Mouse (Mus musculus): ENCODE data around the gene Fra10ac1. TPM values are rescaled to one million over a fixed set of nuclear protein-coding genes. Genes with fewer than 3 reads are reported as not detected.

Fra10ac1 gene
- polyA plus RNA-seq (2015; fragmentation: Illumina TruSeq; extraction: RNeasy Lipid Tissue Mini Kit (QIAGEN cat#74804); ENCODE audit: insufficient read depth, low replicate concordance): 42.4 TPM

DNA sequence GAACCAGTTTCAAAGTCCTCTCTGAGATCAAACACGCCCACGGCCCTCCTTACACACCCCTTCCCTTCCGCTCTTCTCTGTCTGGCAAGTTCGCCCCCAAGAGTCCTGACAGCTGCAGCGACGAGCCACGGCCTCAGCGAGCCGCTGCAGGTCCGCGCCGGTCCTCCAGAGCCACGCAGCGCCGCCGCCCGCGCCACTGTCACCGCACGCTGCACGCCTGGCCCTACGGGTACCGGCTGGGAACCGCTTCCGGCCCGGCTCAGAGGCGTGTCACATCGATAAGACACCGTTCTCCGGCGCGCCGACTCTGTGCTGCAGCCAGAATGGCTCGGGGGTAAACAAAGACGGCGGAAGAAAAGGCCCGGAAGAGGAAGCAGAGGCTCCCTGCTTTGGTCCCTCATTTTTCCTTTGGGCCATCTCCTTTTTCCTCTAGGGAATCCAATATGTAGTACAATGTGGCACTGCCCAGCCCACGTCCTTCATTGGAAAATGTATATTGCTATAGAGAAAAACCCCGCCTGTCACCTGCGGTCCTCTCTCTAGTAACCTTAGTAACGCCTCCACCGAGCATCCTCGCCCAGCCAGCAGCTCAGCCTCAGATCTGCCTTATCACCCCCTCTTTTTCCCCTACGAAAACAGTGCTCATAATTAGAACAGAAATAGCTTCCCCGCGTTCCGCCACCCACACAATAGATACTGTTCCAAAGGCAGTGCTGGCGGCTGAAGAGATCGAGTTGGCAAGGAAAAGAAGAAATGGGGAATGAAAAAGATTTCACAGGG is at the start of gene Fra10ac1:
Gene Fra10ac1, minus strand, starts transcription at position 252 of the 780 bp plus-strand sequence.

DNA sequence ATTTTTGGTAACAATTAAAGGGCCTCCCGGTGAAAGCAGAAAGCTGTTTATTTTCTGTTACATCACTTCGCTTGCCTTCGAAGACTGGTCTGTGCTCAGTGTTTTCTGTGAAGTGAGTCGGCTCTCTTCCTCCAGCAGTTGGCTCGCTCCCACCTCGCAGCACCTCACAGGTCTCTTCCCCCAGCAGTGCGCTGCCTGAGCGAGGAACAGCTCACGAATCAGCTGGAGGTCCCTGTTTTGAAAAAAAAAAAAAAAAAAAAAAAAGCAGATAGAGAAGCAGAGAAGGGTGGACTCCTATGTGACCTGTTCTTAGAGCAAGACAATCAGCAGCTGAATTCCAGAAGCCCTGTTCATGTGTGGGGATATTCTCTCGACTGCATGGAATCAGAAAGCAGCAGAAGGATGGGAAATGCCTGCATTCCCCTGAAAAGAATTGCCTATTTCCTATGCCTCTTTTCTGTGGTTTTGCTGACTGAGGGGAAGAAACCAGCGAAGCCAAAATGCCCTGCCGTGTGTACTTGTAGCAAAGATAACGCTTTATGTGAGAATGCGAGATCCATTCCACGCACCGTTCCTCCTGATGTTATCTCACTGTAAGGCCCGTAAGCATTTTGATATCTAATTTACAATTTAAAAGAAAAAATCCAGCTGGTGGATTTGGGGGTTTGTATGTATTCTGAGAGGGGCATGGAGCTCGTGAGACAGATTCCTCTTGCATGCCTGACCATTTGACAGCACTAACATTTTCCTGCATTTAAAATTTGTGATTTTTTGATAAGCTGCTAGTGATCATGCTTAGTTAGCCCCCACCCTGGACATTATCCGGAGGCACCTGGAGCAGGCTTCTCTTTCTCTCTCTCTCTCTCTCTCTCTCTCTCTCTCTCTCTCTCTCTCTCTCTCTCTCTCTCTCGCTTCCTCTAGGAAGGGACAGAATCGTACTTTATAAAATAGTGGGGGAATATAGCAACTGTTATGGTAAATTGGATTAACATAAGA is 40.8 kb upstream of the Fra10ac1 start, which contains the start of gene Lgi1:
Gene Lgi1, plus strand, starts transcription at position 32 of the 996 bp plus-strand sequence.

Other genes starting within 250 kb of the Fra10ac1 start
- 44.4 TPM for gene Myof, start 180.6 kb downstream of the Fra10ac1 start, polyA plus RNA-seq (2015; fragmentation: Illumina TruSeq; extraction: RNeasy Lipid Tissue Mini Kit (QIAGEN cat#74804); ENCODE audit: insufficient read depth, low replicate concordance)
- gene Cep55, start 169.1 kb downstream of the Fra10ac1 start, polyA plus RNA-seq (2015; fragmentation: Illumina TruSeq; extraction: RNeasy Lipid Tissue Mini Kit (QIAGEN cat#74804); ENCODE audit: insufficient read depth, low replicate concordance): 12.9 TPM
- gene Ffar4, start 127.1 kb downstream of the Fra10ac1 start, polyA plus RNA-seq (2015; fragmentation: Illumina TruSeq; extraction: RNeasy Lipid Tissue Mini Kit (QIAGEN cat#74804); ENCODE audit: insufficient read depth, low replicate concordance): 2.9 TPM
- gene Rbp4, start 98.9 kb downstream of the Fra10ac1 start, polyA plus RNA-seq (2015; fragmentation: Illumina TruSeq; extraction: RNeasy Lipid Tissue Mini Kit (QIAGEN cat#74804); ENCODE audit: insufficient read depth, low replicate concordance): not detected
- gene Pde6c, start 91.4 kb downstream of the Fra10ac1 start, polyA plus RNA-seq (2015; fragmentation: Illumina TruSeq; extraction: RNeasy Lipid Tissue Mini Kit (QIAGEN cat#74804); ENCODE audit: insufficient read depth, low replicate concordance): not detected
- 0.75 TPM for gene Lgi1, start 40.4 kb upstream of the Fra10ac1 start, polyA plus RNA-seq (2015; fragmentation: Illumina TruSeq; extraction: RNeasy Lipid Tissue Mini Kit (QIAGEN cat#74804); ENCODE audit: insufficient read depth, low replicate concordance)
- 10.1 TPM for gene Slc35g1, start 171.8 kb upstream of the Fra10ac1 start, polyA plus RNA-seq (2015; fragmentation: Illumina TruSeq; extraction: RNeasy Lipid Tissue Mini Kit (QIAGEN cat#74804); ENCODE audit: insufficient read depth, low replicate concordance)